Mouse (Mus musculus) adrenal gland, adult (tissue): ENCODE data around the gene 1600002K03Rik.
"Not testable (repeated sequence)": the region's sequence is repeated elsewhere in the genome, so short reads cannot be mapped to it uniquely, and the experiment has no call there.

Experiments
- DNase-seq, 2 experiments: peaks; one replicate each; pipeline ENCODE4 v3.0.0; 2022 to 2023; ENCODE audit warnings: low spot score in 1 of 2; ENCODE audit not compliant: inconsistent age in 2 of 2

The 1600002K03Rik gene

GRCm38 (mm10) chr10:80220676-80221075 is 47.9 kb downstream of the 1600002K03Rik start:
- no peak for DNase-seq

- DNase-seq = not testable (repeated sequence)
Measured at GRCm38 (mm10) chr10:80223137-80223536, 50.4 kb downstream of the 1600002K03Rik start.
